Mouse (Mus musculus): ENCODE results near the gene Clec4a2. TPM values are rescaled to one million over a fixed set of nuclear protein-coding genes. Genes with fewer than 3 reads are reported as not detected.
"Not testable (repeated sequence)": the region's sequence is repeated elsewhere in the genome, so short reads cannot be mapped to it uniquely, and the experiment has no call there.

Clec4a2 gene
- total RNA-seq (2021) = 1 to 10 TPM; 2.4 to 2.6 TPM
- long read RNA-seq, partial matches to known transcripts = 0 of 4 reads
- long read RNA-seq, other reads (novel, unspliced or antisense) = 2 of 4 reads

DNA sequence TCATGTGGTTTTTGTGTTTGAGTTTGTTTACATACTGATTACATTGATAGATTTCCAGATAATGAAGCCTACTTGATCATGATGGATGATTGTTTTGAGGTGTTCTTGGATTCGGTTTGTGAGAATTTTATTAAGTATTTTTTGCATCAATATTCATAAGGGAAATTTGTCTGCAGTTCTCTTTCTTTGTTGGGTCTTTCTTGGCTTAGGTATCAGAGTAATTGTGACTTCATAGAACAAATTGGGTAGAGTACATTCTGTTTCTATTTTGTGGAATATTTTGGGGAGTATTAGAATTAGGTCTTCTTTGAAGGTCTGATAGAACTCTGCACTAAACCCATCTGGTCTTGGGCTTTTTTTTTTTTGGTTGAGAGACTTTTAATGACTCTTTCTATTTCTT lies at the start of gene Clec4a2:
Gene Clec4a2, plus strand, starts transcription at position 301 of the 400 bp plus-strand sequence.
- not testable (repeated sequence) for DNase-seq (ENCODE audit: low spot score in 2 of 2)

DNA sequence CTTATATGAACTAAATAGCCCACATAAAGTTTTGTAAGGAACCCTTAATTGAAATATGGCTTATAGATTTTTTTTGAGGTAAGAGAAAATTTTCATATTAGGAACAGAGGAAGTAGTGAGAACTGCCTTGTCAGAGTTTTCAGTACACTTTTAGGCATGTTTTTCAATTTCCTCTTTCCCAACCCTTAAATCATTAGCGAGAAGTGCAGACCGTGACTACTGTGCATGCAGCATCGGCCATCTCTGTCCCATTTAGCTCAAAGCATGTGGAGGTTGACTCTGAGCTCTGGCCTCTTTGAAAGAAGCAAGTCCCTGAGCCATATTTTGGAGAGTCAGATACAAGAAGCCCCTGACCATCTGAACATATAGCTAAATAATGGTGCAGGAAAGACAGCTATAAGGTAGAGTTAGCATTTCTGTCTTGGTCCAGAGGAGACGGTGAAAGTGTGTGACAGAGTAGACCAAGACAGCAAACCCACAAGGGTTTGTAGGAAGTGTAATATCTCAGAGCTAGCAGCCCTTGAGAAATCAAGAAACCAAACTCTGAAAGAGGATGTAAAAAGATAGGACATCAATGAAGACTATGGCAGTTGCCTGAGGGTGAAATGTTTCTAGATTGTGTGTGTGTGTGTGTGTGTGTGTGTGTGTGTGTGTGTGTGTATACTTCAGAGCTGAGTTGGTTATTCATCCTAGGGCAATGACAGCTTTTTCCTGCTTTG lies 10.9 kb upstream of the Clec4a2 start:
- DNase-seq (ENCODE audit: low spot score in 2 of 2) = no peak

DNA sequence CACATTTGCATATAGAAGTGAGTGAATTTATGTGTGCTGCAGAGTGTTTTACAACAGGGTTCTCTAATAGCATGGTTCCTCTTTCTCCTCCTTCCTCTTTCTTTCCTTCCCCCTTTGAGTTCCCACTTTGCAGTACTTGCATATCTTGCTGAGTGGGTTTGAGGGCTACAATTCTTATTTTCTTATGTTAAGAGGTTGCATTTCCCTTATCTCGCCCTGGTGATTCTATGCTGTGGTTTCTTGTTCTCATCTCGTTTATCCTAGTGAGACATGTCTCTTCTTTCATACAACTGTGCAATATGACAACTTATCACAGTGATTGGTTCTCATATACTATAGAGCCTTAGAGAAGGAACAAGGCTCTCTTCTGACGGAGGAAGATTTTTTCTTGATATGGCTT lies 17.0 kb downstream of the Clec4a2 start:
- DNase-seq (ENCODE audit: low spot score in 2 of 2) = no peak

DNA sequence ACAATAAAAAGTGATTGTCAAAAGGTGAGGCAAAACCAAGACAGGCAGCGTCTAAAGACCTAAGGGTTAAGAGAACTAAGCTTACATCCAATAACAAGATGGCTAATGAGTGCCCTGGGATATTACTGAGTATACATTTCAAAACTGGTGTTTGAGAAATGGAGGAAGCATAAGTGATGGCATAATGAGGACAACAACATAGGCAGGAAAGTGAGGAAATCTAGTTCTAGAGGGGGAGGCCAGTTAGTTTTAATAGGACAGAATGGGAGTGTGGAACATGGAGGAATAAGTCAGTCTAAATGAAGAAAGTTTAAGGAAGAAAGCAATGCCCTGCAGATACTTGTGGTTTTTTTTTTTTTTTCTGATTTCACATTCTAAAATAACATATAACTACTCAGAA lies 20.9 kb downstream of the Clec4a2 start:
- DNase-seq (ENCODE audit: low spot score in 2 of 2) = no peak

DNA sequence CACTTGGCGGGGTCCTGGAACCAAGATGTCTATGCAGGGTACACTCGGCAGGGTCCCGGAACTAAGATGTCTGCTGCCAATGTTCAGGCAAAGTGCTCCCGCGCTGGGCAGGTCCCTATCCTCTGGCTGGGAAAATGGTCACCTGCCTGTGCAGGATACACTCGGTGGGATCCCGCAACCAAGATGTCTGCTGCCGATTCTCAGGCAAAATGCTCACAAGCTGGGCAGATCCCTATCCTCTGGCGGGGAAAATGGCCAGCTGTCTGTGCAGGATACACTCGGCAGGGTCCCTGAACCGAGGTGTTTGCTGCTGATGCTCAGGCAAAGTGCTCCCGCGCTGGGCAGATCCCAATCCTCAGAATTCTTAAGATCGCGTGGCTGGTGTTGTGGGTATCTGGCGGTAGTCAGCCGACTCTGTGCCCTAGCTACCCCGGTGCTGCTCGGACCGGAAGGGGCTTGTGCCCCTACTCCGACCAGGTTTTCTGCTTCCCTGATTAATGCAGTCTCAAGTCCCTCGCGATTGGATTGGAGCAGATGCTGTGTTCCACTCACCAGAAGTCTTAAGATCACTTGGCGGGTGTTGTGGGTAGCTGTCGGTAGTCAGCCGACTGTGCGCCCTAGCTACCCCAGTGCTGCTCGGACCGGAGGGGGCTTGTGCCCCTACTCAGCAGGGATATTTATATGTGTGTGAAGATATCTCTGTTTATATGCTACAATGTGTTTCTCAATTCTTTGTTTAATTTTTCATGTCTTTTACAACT lies 31.7 kb downstream of the Clec4a2 start:
- DNase-seq (ENCODE audit: low spot score in 2 of 2) = not testable (repeated sequence)

DNA sequence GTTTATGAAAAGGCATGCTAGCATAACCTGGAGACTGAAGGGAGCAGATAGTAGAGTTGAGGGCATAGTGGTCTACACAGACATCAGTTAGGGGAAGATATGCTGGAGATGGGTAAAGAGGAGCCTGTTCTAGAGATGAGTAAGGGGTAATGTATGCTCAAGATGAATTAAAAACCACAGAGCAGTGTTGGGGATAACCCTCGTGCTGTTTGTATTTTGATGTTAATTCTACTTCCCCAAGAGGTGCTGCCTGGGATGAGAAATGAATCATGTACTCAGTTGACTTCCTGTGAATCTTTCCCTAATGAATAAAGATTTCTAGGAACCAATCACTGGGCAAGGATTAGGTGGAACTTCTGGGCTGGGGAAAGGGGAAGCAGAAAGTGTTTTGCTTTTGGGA lies 63.9 kb downstream of the Clec4a2 start:
- DNase-seq (ENCODE audit: low spot score in 2 of 2) = no peak

DNA sequence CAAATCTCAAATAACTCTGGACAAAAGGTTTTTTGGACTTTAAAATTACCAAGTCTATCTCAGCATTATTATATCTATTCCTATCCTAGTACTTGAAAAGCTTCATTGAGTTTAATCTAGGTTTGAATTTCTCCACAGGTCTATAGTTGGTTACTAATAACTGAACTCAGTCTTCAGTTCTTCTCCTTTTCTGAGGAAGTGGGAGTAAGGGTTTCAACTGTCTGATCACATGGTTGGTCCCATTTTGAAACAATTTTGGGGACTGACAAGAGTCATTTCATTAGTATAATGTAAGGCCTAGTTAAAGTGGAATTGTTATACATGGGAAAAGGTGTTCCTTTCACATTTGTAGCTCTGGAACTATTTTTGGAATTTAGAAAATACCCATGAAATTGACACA lies 64.8 kb downstream of the Clec4a2 start:
- no peak for DNase-seq (ENCODE audit: low spot score in 2 of 2)

DNA sequence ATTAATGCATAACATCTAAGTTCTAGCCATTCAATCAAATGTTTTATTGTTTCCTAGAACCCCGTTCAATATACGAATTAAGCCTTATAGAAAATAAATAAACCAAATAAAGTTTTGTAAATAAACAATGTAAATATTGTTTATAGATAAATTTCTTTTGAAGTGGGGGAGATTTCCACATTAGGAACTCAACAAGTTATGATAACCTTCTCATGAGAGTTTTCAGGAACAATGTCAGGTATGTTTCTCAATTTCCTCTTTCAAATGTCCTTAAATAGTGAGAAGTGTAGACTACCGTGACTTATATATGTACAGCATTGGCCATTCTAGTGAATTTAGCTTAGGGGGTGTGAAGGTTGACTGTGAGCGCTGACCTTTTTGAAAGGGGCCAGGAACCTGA lies 66.4 kb downstream of the Clec4a2 start, which contains the start of gene Clec4b2:
Gene Clec4b2, plus strand, starts transcription at position 301 of the 400 bp plus-strand sequence.
- DNase-seq (ENCODE audit: low spot score in 2 of 2) = no peak

DNA sequence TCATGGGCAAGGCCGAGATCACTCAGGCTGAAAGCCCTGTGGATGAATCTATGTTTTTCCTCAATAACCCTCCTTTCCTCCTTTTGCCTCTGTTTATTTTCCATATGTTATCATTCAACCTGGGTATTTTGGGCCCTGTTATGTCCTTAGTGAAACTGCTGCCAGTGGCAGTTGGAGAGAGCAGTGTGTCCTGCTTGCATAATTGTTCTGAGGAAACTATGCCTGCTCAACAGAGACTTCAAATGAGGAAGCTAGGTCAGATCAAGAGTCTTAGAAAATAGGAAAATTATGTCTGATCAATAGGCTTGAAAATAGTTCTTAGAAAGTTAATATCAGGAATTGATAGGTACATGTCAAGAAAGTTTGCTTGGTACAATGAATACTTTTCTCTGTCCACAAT lies 69.3 kb downstream of the Clec4a2 start:
- DNase-seq (ENCODE audit: low spot score in 2 of 2) = no peak

DNA sequence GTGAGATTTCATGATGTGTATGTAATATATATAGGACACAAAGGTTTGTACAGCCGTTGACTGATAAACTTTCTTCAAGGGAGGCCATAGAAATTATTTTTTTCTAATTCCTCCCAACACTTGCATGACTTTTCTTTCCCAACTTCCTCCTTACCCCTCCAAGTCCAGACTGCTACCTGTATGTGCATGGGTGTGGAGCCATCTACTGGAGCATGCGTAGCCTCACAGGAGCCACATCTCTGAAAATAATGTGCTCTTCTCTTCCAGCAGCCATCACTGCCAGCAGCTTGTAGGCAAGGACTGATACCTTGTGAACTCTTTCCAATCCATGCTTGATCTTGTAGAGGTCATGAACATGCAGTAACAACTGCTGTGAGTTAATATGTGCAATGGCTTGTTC lies 78.6 kb downstream of the Clec4a2 start:
- DNase-seq (ENCODE audit: low spot score in 2 of 2) = peak in 1 of 2 experiments; percentile 11

Other genes with a start within 250 kb of the Clec4a2 start
- gene Necap1, start 232.0 kb upstream of the Clec4a2 start, total RNA-seq (2021) = 100 to 1,000 TPM; 144 to 170 TPM
- gene Clec4a1, start 184.6 kb upstream of the Clec4a2 start, total RNA-seq (2021) = under 1 TPM; 0.46 to 0.56 TPM
- under 1 TPM; 0.73 to 0.85 TPM for gene Clec4a3, start 153.9 kb upstream of the Clec4a2 start, total RNA-seq (2021)
- not detected for gene Clec4a4, start 116.1 kb upstream of the Clec4a2 start, total RNA-seq (2021)
- gene Clec4b1, start 56.5 kb upstream of the Clec4a2 start, total RNA-seq (2021) = not detected
- gene Clec4b2, start 66.5 kb downstream of the Clec4a2 start, total RNA-seq (2021) = not detected
- gene Clec4n, start 123.4 kb downstream of the Clec4a2 start, total RNA-seq (2021) = not detected
- gene Clec4d, start 155.7 kb downstream of the Clec4a2 start, total RNA-seq (2021) = not detected
- not detected for gene Clec4e, start 183.4 kb downstream of the Clec4a2 start, total RNA-seq (2021)
- not detected for gene Vmn2r19, start 201.9 kb downstream of the Clec4a2 start, total RNA-seq (2021)